Mouse (Mus musculus): ENCODE data around the gene Prox2.

The Prox2 gene

GRCm38 (mm10) chr12:85091190-85091589, 19.4 kb downstream of the Prox2 start:
- DNase-seq = no peak

- no peak for DNase-seq
Observed at GRCm38 (mm10) chr12:85087845-85088244, 22.7 kb downstream of the Prox2 start.

GRCm38 (mm10) chr12:85084941-85085340, 25.6 kb downstream of the Prox2 start:
- no peak for DNase-seq

- no peak for DNase-seq
Observed at GRCm38 (mm10) chr12:85084257-85084656, 26.3 kb downstream of the Prox2 start.

- DNase-seq = no peak
Observed at GRCm38 (mm10) chr12:85077100-85077499, 33.5 kb downstream of the Prox2 start.

- no peak for DNase-seq
Observed at GRCm38 (mm10) chr12:85071043-85071442, 39.5 kb downstream of the Prox2 start.

GRCm38 (mm10) chr12:85051218-85051617, 59.3 kb downstream of the Prox2 start:
- DNase-seq = no peak
